Mouse (Mus musculus) 3134 (cell line): ENCODE results near the gene Pigyl.

Source experiments
- DNase-seq: peaks from one replicate; pipeline ENCODE4 v3.0.0-alpha.2; 2011; ENCODE audit warnings: low spot score; ENCODE audit not compliant: insufficient read length; ENCODE audit errors: extremely low read depth

The Pigyl gene

DNA sequence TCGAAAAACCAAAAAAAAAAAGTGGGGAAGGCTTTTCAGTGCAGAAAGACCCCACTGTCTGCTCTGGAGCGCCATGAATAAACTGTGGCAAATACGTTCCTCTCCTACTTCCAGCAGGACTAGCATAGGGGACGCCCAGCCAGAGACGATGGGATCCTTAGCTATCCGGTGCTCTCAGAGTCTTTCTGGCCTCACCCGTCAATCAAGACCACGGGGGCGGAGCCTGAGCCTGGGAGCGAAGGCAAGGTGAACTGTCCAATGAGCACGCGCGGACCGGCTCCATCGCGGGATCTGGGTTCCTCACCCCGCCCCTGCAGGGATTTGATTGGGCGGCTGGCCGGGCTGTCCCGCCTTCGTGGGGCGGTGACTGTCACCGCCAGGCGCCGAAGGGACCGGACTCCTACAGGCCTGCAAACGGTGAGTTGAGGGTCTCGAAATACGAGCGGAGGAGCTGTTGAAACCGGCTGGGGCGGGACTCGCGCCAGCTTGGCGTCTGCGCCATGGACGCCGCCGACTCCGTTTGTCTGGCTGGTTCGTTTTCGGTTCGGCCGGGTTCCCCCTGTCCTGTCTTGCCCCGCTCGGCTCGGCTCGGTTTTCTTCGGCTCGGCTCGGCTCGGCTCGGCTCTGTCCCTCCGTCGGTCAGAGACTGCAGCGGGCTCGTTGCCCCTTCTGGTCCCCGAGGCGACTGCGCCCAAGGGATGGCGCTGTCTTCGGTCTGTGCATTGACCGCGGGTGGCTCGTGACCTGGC lies at the start of gene Pigyl:
Gene Pigyl, plus strand, starts transcription at position 350 of the 749 bp plus-strand sequence.
- DNase-seq, result peak; percentile 96

DNA sequence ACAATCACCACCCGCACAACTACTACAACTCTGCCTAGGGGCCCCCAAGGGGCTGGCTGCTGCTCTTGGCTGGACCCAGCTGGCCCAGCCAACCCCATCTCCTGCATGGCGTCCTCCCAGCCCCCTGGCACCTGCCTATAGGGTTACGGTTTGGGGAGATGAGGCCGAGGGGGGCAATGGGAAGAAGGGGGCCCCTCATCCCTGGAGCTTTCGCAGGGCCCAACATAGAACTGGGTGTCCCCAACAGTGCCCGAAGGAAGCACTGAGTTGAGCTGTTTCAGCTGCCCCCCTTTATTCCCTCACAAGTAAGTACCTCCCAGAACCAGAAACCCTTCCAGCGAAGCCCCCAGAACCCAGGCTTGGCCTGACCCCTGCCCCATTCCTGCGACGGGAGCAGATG lies 48.5 kb upstream of the Pigyl start:
- DNase-seq, result no peak

DNA sequence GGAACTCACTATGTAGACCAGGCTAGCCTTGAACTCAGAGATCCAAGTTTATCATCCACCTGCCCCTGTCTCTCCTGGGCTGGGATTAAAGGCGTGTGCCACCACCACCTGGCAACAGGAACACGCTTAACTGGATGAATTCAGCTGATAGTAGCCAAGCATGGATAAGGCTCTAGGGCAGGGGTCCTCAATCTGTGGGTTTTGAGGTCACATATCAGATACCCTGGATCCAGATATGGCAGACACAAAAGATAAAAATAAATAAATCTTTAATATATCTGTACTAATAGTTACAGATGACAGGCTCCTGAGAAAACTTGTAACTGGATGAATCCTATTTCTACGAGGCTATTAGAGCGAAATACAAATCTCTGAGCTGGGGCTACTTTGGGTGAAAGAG lies 41.0 kb upstream of the Pigyl start:
- no peak for DNase-seq

DNA sequence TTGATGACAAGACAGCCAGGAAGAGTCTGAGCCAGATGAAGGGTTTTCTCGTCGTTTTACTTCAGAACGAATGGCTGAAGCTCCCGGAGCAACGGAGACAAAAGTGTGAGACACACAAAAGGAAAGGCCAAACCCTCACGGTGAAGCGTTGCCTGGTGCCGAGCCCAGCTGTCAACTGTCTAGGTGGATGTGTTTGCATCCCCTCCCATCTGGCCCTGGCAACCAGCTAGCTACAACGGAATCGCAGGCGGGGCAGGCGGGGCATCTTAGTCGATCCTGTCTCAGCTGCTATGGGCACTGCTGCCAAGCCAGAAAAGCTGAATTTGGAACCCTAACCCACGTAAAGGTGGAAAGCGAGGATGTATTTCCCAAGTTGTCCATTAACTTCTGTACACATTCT lies 40.6 kb upstream of the Pigyl start:
- no peak for DNase-seq

DNA sequence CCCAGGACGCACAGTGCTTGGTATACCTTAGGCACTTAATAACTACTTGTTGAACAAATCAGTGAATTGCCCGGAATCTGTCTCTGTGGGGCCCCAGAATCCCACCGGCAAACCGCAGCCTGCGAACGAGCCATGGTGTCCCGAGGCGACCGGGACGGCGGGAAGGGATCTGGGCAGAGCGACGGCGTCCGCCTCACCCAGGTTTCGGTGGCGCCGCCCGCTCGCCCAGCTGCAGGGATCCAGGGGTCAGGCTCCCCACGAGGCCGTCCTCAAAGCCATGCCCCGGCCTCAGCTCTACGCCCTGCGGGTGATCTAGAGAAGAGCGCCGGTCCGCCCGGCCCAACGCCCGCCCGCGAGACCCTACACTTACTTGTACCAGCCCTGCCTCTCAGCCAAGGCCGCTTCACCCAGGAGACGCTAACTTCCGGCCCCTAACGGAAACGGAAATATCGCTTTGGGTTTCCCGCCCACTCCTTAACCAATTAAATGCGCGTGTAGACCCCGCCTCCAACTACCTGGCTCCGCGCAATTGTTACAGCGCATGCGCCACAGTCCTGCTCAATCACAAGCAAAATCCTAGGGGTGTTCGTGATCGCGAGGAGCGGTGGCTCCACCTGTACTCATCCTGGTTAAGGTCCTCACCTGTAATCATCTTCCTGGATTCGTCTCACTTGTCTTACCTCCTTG lies 39.8 kb upstream of the Pigyl start, which contains the start of gene Elof1:
Gene Elof1, minus strand, starts transcription at position 433 of the 687 bp plus-strand sequence.
- peak; percentile 84 for DNase-seq

DNA sequence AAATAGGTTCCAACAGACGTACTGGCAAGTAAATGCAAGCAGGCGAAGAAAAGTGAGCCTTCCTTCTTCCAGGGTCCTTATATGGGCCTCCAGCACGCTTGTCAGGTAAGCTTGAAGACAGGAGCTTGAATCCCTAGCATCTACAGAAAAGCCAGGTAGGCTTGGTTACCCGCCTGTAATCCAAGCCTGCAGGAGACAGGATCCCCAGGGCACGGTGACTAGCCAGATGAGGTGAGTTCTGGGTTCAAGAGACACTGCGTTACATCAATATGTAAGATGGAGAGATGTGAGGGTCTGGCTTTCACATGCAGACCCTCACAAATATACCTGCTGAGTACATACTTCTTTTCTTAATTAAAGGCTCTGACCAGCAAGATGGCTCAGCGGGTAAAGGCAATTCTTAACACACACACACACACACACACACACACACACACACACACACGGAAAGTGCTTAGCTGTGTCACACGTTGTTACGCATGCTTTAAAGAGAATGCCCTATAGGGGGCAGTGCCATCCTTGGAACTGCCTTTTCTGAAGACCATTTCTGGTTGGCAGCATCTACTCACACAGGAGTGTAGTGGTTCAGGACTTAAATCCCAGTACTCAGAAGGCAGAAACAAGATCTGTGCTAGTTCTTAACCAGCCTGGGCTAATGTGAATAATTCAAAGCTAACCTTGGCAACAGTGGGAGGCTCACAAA lies 38.7 kb upstream of the Pigyl start:
- peak; percentile 61 for DNase-seq

DNA sequence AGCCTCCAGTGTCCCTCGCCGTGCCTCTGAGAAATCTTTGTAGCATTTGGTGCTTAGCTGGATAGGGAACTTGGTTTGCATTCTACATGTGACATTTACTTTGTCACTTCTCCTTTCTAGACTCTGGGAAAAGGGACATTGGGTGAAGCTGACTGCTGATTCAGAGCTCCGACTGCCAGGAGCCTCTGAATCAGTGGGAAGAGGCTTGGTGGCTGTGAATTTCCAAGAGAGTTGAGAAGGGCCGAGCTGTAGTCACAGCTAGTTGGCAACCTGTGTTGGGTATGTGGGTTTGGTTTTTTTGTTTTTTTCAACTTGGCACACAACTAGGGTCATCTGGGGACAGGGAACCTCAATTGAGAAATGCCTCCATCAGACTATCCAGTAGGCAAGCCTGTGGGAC lies 37.1 kb upstream of the Pigyl start:
- DNase-seq, result no peak

DNA sequence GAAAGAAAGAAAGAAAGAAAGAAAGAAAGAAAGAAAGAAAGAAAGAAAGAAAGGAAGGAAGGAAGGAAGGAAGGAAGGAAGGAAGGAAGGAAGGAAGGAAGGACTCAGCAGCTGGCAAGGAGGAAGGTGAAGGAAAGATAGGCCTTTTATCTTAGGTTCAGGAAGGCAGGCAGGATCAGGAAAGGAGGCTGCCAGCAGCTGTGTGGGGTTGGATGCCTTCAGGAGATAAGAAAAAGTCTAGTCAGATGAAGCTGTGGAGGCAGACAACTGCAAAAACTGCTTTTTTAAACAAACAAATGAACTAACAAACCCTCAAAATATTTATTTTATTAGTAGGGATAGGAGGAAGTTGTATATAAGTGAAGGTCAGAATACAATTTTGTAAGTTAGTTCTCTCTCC lies 35.1 kb upstream of the Pigyl start:
- no peak for DNase-seq

DNA sequence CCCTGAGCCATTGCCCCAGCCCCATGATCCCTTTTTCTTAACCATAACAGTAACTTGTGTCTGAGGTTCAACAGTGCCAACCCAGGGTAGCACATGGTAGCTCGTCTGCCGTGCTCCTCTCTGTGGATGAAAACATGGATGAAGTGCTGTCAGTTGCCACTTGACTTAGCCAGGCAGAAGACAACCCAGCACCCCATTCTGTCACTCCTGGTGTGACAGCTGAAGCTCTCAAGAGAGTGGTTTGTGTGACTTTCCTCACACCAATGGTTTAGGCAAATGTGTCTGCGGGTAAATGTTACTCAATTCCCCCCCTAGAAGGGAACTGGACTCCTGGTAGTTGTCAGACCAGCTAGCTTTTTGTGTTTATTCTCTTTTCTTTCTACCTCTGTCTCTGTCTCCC lies 34.6 kb upstream of the Pigyl start:
- no peak for DNase-seq

DNA sequence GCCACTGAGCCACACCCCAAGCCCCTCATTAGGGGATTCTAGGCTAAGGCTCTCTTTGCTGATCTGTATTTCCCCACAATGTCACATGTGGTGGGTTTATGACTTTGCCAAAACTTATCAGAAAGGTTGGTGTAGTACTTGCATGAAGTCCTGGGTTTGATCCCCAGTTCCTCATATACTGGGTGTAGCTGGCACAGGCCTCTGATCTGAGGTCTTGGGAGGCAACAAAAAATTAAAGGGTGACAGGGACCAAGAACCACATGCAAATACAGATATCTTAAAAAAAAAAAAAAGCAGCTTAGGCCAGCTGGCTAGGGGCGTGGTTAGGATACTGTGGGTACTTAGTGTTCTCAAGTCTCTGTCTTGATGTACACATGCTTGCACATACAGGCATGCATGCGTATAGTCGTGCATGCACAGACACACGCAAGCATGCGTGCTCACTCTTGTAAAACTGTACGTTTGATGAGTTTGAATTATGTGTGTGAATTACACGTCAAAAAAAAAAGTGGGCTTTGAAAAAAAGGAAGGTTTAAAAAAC lies 33.5 kb upstream of the Pigyl start:
- DNase-seq, result no peak

DNA sequence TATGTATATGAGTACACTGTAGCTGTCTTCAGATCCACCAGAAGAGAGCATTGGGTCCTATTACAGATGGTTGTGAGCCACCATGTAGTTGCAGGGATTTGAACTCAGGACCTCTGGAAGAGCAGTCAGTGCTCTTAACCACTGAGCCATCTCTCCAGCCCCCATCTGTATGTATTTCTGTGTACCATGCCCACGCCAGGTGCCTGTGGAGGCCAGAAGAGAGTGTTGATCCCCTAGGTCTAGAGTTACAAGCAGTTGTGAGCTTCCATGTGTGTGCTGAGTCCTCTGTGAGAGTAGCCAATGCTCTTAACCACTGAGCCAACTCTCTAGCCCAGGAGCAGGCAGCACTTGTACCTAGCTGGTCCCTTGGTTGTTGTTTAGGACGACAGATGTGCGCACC lies 32.5 kb upstream of the Pigyl start:
- no peak for DNase-seq

DNA sequence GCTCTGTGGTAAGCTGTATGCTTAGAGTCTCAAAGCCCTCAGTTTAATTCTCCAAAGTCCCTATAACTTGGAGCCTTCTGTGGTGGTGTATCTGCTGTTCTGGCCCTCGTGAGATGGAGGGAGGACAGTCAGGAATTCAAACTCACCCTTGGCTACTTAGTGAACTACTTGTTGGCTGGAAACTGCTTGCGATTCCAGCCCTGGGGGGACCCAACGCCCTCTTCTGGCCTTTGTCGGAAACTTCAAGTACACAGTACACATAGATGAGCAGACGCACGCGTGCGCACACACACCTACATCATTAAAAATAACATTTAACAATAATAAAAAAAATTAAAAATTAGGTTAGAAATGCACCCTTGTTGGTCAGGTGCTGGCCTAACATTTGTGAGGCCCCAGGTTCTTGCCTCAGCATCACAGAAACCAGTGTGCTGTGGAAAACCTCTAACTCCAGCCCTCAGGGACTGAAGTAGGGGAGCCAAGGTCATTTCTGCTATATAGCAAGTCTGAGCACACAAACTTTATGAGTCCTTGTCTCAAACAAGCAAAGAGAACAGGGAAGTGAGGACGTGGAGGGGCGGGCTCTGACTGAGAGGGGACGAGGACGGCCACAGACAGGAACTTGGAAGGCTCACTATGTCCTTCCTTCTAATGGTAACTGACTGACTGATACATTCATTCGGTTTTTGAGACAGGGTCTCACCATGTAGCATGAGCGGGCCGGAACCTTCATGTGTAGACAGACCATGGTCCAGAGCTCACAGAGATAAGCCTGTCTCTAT lies 31.2 kb upstream of the Pigyl start:
- no peak for DNase-seq

DNA sequence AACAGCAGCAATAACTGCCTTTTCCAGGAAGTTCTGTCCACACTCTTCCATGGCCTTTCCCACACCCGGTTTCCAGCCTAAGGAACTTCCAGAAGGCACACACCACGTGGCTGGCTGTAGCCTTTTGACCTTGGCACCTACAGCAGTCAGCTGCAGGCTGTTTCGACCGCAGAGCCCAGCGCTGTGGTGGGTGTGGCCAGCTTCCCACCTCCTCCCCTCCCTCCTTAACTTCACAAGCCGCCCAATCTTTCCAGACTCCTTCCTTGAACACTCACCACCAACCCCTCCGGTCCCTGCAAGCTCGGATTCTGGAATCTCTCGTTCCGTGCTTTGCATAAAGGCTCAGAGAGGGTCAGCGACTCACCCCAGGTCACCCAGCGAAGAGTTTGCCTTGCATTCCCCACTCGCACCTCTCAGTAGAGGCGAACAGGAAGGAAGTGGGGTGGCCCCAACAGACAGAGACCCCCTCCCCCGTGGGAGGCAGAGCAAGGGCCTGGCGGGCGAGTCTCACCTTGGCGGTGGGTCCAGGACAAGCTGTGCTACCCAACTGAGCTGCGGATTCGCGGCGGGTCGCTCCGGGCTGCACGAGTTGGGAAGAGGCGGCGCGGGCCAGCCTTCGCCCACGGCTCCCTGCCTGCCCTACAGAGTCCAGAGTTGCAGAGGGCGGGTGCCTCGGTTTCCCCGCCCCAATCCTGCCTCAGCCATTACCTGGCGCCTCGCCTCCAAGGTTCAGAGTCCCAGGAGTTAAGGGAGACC lies 25.2 kb upstream of the Pigyl start:
- DNase-seq, result no peak

DNA sequence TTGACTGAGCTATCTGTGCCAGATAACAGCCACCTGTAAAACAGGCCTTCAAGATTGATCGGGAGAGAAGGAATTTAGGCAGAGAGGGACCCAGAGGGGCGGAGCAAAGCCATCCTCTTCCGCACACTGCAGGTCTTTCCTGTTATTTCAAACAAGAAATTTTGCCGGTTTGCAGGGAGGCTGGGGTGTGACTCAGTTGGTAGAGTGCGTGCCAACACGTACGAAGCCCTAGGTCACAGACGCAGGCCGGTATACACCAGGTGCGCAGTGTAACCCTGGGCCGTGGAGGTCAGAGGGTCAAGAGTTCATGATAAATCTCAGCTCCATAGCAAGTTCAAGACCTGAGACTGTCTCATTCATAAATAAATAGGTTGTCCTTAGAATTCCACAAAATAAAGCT lies 24.4 kb upstream of the Pigyl start:
- no peak for DNase-seq

DNA sequence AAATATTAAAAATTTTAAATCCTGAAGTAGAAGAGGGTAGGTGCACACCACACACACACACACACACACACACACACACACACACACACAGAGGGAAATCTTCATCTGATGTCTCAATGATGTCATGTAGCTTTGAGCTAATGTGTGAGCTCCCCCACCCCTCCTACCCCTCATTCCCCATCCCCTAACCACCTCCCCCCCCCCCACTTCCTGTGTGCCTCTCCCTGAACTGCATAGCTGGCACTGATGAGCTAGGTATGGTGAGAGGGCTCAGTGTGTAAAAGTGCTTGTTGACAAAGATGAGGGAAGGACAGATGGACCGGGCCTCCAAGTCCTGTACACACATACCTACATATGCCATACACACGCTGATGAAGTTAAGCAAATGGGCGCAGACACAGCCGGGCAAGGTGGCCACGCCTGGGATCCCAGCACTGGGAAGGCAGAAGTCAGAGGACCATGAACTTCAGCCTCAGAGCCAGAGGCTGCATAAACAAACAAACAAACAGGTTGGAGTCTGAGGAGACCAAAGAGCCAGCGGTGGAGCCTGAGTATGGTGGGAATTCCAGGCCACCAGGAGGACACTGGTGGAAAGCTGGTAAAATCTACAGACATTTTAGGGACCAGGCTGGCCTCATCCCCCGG lies 22.3 kb upstream of the Pigyl start:
- no peak for DNase-seq

DNA sequence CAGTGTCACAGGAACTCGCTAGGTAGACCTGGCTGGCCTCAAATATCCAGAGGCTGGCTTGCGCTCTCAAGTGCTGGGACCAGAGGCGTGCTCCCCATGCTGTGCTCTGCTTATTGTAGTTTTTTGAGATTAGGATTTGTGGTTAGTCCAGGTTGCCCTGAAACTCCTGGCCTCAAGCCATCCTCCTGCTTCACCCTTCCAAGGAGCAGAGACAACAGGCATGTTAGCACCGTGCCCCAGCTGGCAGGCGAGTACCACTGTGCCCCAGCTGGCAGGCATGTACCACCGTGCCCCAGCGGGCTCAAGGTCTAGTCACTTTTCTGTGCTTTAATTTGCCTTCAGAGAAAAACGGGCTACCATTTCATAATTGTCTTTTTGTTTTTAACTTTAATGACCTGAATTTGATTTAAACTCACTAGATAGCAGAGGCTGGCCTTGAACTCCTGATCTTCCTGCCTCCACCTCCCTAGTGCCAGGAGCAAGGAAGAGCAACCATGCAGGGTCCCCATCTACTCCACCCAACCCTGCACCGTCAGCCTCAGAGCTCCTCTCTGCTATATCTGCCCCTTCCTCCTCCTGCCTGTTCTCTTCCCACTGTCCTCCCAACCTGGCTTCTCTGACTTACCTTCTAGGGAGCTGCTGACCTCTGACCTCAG lies 21.5 kb upstream of the Pigyl start:
- DNase-seq, result no peak

DNA sequence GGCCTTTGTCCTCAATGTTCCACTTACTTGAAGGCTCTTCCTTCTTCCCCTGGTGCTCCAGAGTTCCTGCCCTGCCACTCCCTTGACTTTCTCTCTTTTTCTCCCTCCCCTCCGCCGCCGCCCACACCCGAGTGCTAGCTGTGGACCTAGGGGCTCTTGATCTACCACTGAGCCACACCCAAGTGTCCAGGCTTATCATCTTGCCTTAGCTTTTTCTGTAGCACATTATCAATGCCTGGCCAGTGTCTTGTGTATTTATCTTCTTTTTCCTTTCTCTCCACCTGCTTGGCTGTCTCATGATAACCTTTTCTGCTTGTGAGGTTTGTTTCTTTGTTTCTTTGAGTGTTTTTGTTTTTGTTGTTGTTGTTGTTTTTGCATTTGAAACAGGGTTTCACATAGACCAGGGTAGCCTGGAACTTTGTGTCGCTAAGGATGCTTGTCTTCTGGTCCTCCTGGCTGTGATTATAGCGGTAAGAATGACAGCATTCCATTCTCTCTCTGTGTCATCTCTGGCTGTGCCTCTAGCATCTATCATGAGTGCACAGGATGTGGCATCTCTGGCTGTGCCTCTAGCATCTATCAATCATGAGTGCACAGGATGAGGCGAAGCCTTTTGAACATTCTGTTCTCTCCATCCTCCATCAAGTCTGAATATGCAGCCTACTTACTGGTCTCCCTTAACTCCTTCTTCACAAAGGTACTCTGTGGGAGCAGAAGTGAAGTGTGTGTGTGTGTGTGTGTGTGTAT lies 20.8 kb upstream of the Pigyl start, which contains the start of gene Acp5:
Gene Acp5, minus strand, starts transcription at position 68 of the 747 bp plus-strand sequence.
- DNase-seq, result no peak
